Mouse (Mus musculus) testis, adult 2 months (tissue): ENCODE measurements around the gene Tcf12. TPM values are rescaled to one million over a fixed set of nuclear protein-coding genes. Genes with fewer than 3 reads are reported as not detected.

ENCODE experiments used
- H3K27ac ChIP-seq: fragments of 200-500 bp; 2 replicates; pipeline ENCODE4 v1.5.1; 2012; ENCODE audit warnings: low read depth, low read length; ENCODE audit not compliant: control insufficient read depth, insufficient read depth
- H3K27me3 ChIP-seq: fragments of 200-500 bp; 2 replicates; pipeline ENCODE4 v1.6.1; 2012; ENCODE audit warnings: mild to moderate bottlenecking, low read length, moderate library complexity; ENCODE audit not compliant: control insufficient read depth, insufficient read depth
- H3K36me3 ChIP-seq: fragments of 200-500 bp; 2 replicates; pipeline ENCODE4 v1.6.1; 2012; ENCODE audit warnings: mild to moderate bottlenecking, low read length; ENCODE audit not compliant: control insufficient read depth, insufficient read depth
- H3K4me1 ChIP-seq: fragments of 200-500 bp; 2 replicates; pipeline ENCODE4 v1.6.1; 2012; ENCODE audit warnings: low read length; ENCODE audit not compliant: control insufficient read depth, insufficient read depth
- H3K4me3 ChIP-seq: fragments of 200-500 bp; 2 replicates; pipeline ENCODE4 v1.5.1; 2012; ENCODE audit warnings: low read depth, mild to moderate bottlenecking, low read length, moderate library complexity, mixed read lengths; ENCODE audit not compliant: control insufficient read depth
- CTCF ChIP-seq: fragments of 200-500 bp; IDR thresholded peaks from 2 replicates; pipeline ENCODE4 v1.5.1; 2012; ENCODE audit warnings: low read depth, mild to moderate bottlenecking, inconsistent platforms, low read length, moderate library complexity; ENCODE audit not compliant: control insufficient read depth, insufficient read depth, insufficient replicate concordance
- POLR2A ChIP-seq: fragments of 200-500 bp; IDR thresholded peaks from 2 replicates; pipeline ENCODE4 v1.6.1; 2012; ENCODE audit warnings: low read depth, mild to moderate bottlenecking, inconsistent platforms, low read length, moderate library complexity; ENCODE audit not compliant: control insufficient read depth
- polyA plus RNA-seq: library from polyadenylated mRNA; depleted of rRNA; stranded (reverse); fragments of >200 nt; gene quantifications from 2 replicates; pipeline ENCODE4 v1.2.3, GENCODE M21; 2012

Tcf12 gene
- polyA plus RNA-seq, 1 experiment, result 20.0 TPM

- no peak overlapping the region for H3K27ac ChIP-seq
- no peak for TF ChIP-seq POLR2A
- TF ChIP-seq CTCF, result no peak
- H3K4me3 ChIP-seq, result no peak overlapping the region
- H3K27me3 ChIP-seq, result no peaks in the 10 kb centered on the region
- no peaks in the 10 kb centered on the region for H3K36me3 ChIP-seq
- no peaks in the 10 kb centered on the region for H3K4me1 ChIP-seq
Measured at GRCm38 (mm10) chr9:71863338-71863737, 248.3 kb downstream of the Tcf12 start.

DNA sequence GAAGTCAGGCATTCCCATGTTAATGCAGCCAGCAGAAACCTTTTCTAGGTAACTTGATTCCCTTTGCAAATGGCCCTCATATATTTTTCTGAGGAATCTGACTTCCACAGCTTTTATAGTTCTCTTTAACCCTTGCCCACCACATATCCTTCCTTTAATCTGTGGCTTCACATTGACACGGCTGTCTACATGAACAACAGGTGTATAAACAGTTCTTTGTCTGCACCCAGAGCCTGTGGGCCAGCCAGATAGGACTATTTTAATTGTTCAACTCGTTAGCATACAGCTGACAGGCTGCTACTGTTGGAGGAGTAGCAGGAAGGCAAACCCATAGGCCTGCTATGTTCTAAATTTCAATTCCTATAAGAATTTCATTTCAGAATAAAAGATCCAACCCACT is 250.0 kb downstream of the Tcf12 start:
- no peak overlapping the region for H3K27ac ChIP-seq
- H3K27me3 ChIP-seq, result no peaks in the 10 kb centered on the region
- H3K4me3 ChIP-seq, result no peak overlapping the region
- no peaks in the 10 kb centered on the region for H3K36me3 ChIP-seq
- no peaks in the 10 kb centered on the region for H3K4me1 ChIP-seq
- TF ChIP-seq CTCF (no peak), POLR2A (no peak)

DNA sequence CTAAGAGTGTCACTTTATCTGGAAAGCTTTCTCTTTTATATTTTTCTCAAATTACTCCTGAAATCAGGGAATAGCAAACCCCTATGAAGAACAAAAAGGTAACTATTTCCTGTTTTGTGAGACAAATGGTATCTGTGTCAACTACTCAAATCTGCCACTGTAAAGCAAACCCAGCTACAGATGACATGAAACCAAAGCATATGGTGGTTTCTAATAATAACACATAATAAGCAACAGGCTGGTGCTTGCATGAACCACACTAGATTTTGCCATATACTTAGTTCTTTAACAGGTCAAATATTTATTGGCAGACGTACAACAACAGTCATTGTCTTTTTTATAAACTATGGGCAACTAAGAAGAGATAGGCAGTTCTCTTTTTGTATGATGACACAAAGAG is 253.7 kb downstream of the Tcf12 start:
- Histone ChIP-seq H3K36me3 (no peaks in the 10 kb centered on the region), H3K27ac (no peak overlapping the region), H3K4me3 (no peak overlapping the region), H3K27me3 (no peaks in the 10 kb centered on the region), H3K4me1 (no peaks in the 10 kb centered on the region)
- TF ChIP-seq POLR2A, result no peak
- no peak for TF ChIP-seq CTCF

DNA sequence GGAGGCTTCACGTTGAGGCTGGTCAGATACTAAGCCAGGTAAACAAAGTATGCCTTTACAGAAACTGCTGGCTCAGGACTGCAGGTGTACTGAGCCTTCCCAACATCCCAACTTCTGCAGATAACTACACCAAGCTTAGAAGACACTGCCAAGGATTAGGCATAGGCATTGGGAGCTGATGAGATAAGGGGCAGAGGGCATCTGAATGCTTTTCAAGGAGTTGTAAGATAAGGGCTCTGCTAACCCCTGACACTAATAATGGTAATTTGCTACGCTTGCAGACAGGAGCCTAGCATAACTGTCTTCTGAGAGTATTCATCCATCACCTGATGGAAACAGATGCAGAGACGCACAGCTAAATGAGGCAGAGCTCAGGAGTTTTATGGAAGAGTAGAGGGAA is 257.8 kb downstream of the Tcf12 start:
- no peak for TF ChIP-seq POLR2A
- no peak for TF ChIP-seq CTCF
- H3K4me1 ChIP-seq, result no peaks in the 10 kb centered on the region
- no peak overlapping the region for H3K27ac ChIP-seq
- no peaks in the 10 kb centered on the region for H3K36me3 ChIP-seq
- H3K4me3 ChIP-seq, result no peak overlapping the region
- H3K27me3 ChIP-seq, result no peaks in the 10 kb centered on the region

DNA sequence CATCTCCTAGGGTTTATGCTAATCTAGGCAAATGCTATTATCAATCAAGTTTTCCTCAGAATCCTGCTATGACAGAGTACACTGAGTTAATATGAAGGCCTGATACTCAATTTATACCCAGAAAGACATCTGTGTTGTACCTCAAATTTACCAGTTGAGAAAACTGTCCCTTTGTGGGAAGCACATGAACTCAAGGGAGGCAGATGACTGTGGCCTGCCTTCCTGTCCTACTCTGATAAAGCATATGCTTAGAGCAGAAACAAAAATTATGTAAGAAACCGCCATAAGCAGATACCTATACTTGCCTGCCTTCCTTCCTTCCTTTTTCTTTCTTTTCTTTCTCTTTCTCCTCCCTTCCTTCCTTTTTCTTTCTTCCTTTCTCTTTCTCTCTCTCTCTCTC is 261.4 kb downstream of the Tcf12 start:
- Histone ChIP-seq H3K36me3 (no peaks in the 10 kb centered on the region), H3K27me3 (no peaks in the 10 kb centered on the region), H3K4me1 (no peaks in the 10 kb centered on the region), H3K27ac (no peak overlapping the region), H3K4me3 (no peak overlapping the region)
- TF ChIP-seq POLR2A (no peak), CTCF (no peak)

- H3K27me3 ChIP-seq, result no peaks in the 10 kb centered on the region
- no peak overlapping the region for H3K4me3 ChIP-seq
- H3K4me1 ChIP-seq, result no peaks in the 10 kb centered on the region; the same call in 1 of the 2 replicates
- no peak for TF ChIP-seq CTCF
- no peak for TF ChIP-seq POLR2A
- no peaks in the 10 kb centered on the region for H3K36me3 ChIP-seq
- H3K27ac ChIP-seq, result no peak overlapping the region
Measured at GRCm38 (mm10) chr9:71848392-71848791, 263.3 kb downstream of the Tcf12 start.

DNA sequence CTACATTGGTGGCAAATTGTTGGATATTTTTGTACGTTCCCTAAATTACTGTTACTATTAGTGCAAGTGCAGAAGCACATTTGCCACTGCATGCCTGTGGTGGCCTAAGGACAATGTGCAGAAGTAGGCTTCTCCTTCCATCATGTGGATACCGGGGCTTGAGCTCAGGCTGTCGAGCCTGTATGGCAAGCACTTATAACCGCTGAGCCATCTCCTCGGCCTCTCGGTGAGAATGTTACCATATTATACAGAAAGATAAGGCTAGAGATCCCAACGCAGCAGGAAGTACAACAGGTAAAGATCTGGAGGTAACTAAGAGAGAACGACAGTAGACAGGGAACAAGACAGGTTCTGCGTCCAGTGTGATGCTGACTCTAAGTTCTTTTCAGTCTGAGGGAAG is 263.8 kb downstream of the Tcf12 start:
- no peaks in the 10 kb centered on the region; the same call in 1 of the 2 replicates for H3K4me1 ChIP-seq
- H3K4me3 ChIP-seq, result no peak overlapping the region
- TF ChIP-seq CTCF (no peak), POLR2A (no peak)
- no peak overlapping the region for H3K27ac ChIP-seq
- no peaks in the 10 kb centered on the region for H3K27me3 ChIP-seq
- no peaks in the 10 kb centered on the region for H3K36me3 ChIP-seq

GRCm38 (mm10) chr9:71841850-71842249 is 269.8 kb downstream of the Tcf12 start:
- TF ChIP-seq POLR2A, result no peak
- TF ChIP-seq CTCF, result no peak
- H3K27ac ChIP-seq, result no peak overlapping the region
- H3K4me1 ChIP-seq, result no peaks in the 10 kb centered on the region; the same call in none of the 2 replicates
- H3K27me3 ChIP-seq, result no peaks in the 10 kb centered on the region
- no peak overlapping the region for H3K4me3 ChIP-seq
- no peaks in the 10 kb centered on the region for H3K36me3 ChIP-seq
